Mouse (Mus musculus) liver, embryonic 14 days (tissue): Measurements from ENCODE around the gene Rasgrf2. TPM values are rescaled to one million over a fixed set of nuclear protein-coding genes. Genes with fewer than 3 reads are reported as not detected.

Experiments used
- polyA plus RNA-seq: library from polyadenylated mRNA; depleted of rRNA; stranded (reverse); fragments of >200 nt; gene quantifications from 2 replicates; pipeline ENCODE4 v1.2.3, GENCODE M21; 2012; rRNA removed

Rasgrf2 gene
- polyA plus RNA-seq, result 0.03 TPM in 2 replicates

GRCm38 (mm10) chr13:92131384-92132150, at the start of gene Rasgrf2:
TSS of gene Rasgrf2 (minus strand) at chr13:92131656.

GRCm38 (mm10) chr13:91876741-91877349, 254.6 kb downstream of the Rasgrf2 start, which contains the start of gene Ckmt2:
TSS of gene Ckmt2 (minus strand) at chr13:91876885.

Other genes starting within 250 kb of the Rasgrf2 start
- gene Gm20379, start 174.3 kb upstream of the Rasgrf2 start, polyA plus RNA-seq, result not detected in 2 replicates
- 12.6 and 14.4 TPM in 2 replicates for gene Dhfr, start 223.1 kb upstream of the Rasgrf2 start, polyA plus RNA-seq
- 11.2 and 12.0 TPM in 2 replicates for gene Msh3, start 223.3 kb upstream of the Rasgrf2 start, polyA plus RNA-seq